Mouse (Mus musculus): ENCODE data around the gene Tmod2.

- TF ChIP-seq CTCF (IDR thresholded peaks at IDR 0.05; ENCODE audit: low read depth) (peak; percentile 34; the same call in 1 of the 2 replicates), EP300 (optimal IDR thresholded peaks at IDR 0.05) (no peak)
These were observed 83.6 kb downstream of the Tmod2 start for GRCm38 (mm10) chr9:75527368-75528059.

Data from stomach, postnatal 0 days (tissue).